Mouse (Mus musculus): ENCODE measurements around the gene Rexo2. TPM values are rescaled to one million over a fixed set of nuclear protein-coding genes. Genes with fewer than 3 reads are reported as not detected.
"Not testable (repeated sequence)": the region's sequence is repeated elsewhere in the genome, so short reads cannot be mapped to it uniquely, and the experiment has no call there.

Rexo2 gene
- 80.3 and 93.7 TPM in 2 replicates for polyA plus RNA-seq (2012; rRNA removed)

- peak; percentile 83 for TF ChIP-seq POLR2A (IDR thresholded peaks at IDR 0.05; ENCODE audit: borderline replicate concordance, extremely low read depth, insufficient read depth, insufficient read length, poor library complexity, severe bottlenecking)
- TF ChIP-seq CTCF (IDR thresholded peaks at IDR 0.05; ENCODE audit: borderline replicate concordance, extremely low read depth, insufficient read depth, insufficient read length): no peak
- peak; percentile 98 for DNase-seq (ENCODE audit: low read depth)
Observed at GRCm38 (mm10) chr9:48480411-48481213, at the start of gene Rexo2. Gene Rexo2 (minus strand): TSS chr9:48480623.

- TF ChIP-seq CTCF (IDR thresholded peaks at IDR 0.05; ENCODE audit: borderline replicate concordance, extremely low read depth, insufficient read depth, insufficient read length): no peak
- no peak for TF ChIP-seq POLR2A (IDR thresholded peaks at IDR 0.05; ENCODE audit: borderline replicate concordance, extremely low read depth, insufficient read depth, insufficient read length, poor library complexity, severe bottlenecking)
- no peak for DNase-seq (ENCODE audit: low read depth)
Observed at GRCm38 (mm10) chr9:48526520-48526919, 46.1 kb upstream of the Rexo2 start.

- TF ChIP-seq POLR2A (IDR thresholded peaks at IDR 0.05; ENCODE audit: borderline replicate concordance, extremely low read depth, insufficient read depth, insufficient read length, poor library complexity, severe bottlenecking): no peak
- TF ChIP-seq CTCF (IDR thresholded peaks at IDR 0.05; ENCODE audit: borderline replicate concordance, extremely low read depth, insufficient read depth, insufficient read length): no peak
- DNase-seq (ENCODE audit: low read depth): no peak
Observed at GRCm38 (mm10) chr9:48525566-48525965, 45.1 kb upstream of the Rexo2 start.

- not testable (repeated sequence) for DNase-seq (ENCODE audit: low read depth)
Observed at GRCm38 (mm10) chr9:48520405-48520804, 40.0 kb upstream of the Rexo2 start.

- TF ChIP-seq POLR2A (IDR thresholded peaks at IDR 0.05; ENCODE audit: borderline replicate concordance, extremely low read depth, insufficient read depth, insufficient read length, poor library complexity, severe bottlenecking) (0 out of 2 replicates have a peak, but pooled peaks have one; percentile 11), CTCF (IDR thresholded peaks at IDR 0.05; ENCODE audit: borderline replicate concordance, extremely low read depth, insufficient read depth, insufficient read length) (no peak)
- DNase-seq (ENCODE audit: low read depth): peak; percentile 91
Observed at GRCm38 (mm10) chr9:48517372-48518130, 37.1 kb upstream of the Rexo2 start.

- TF ChIP-seq CTCF (IDR thresholded peaks at IDR 0.05; ENCODE audit: borderline replicate concordance, extremely low read depth, insufficient read depth, insufficient read length): no peak
- peak; percentile 96 for DNase-seq (ENCODE audit: low read depth)
Observed at GRCm38 (mm10) chr9:48516615-48517371, 36.4 kb upstream of the Rexo2 start.

GRCm38 (mm10) chr9:48515332-48515731 is 34.9 kb upstream of the Rexo2 start:
- DNase-seq (ENCODE audit: low read depth): peak; percentile 28
- TF ChIP-seq POLR2A (IDR thresholded peaks at IDR 0.05; ENCODE audit: borderline replicate concordance, extremely low read depth, insufficient read depth, insufficient read length, poor library complexity, severe bottlenecking) (no peak), CTCF (IDR thresholded peaks at IDR 0.05; ENCODE audit: borderline replicate concordance, extremely low read depth, insufficient read depth, insufficient read length) (no peak)

GRCm38 (mm10) chr9:48510134-48510533 is 29.7 kb upstream of the Rexo2 start:
- no peak for DNase-seq (ENCODE audit: low read depth)
- TF ChIP-seq POLR2A (IDR thresholded peaks at IDR 0.05; ENCODE audit: borderline replicate concordance, extremely low read depth, insufficient read depth, insufficient read length, poor library complexity, severe bottlenecking) (no peak), CTCF (IDR thresholded peaks at IDR 0.05; ENCODE audit: borderline replicate concordance, extremely low read depth, insufficient read depth, insufficient read length) (no peak)

- DNase-seq (ENCODE audit: low read depth): peak; percentile 53
- TF ChIP-seq CTCF (IDR thresholded peaks at IDR 0.05; ENCODE audit: borderline replicate concordance, extremely low read depth, insufficient read depth, insufficient read length) (no peak), POLR2A (IDR thresholded peaks at IDR 0.05; ENCODE audit: borderline replicate concordance, extremely low read depth, insufficient read depth, insufficient read length, poor library complexity, severe bottlenecking) (no peak)
Observed at GRCm38 (mm10) chr9:48504741-48505365, 24.4 kb upstream of the Rexo2 start.

- no peak for TF ChIP-seq POLR2A (IDR thresholded peaks at IDR 0.05; ENCODE audit: borderline replicate concordance, extremely low read depth, insufficient read depth, insufficient read length, poor library complexity, severe bottlenecking)
- no peak for DNase-seq (ENCODE audit: low read depth)
Observed at GRCm38 (mm10) chr9:48503001-48503400, 22.6 kb upstream of the Rexo2 start.

- no peak for DNase-seq (ENCODE audit: low read depth)
- TF ChIP-seq POLR2A (IDR thresholded peaks at IDR 0.05; ENCODE audit: borderline replicate concordance, extremely low read depth, insufficient read depth, insufficient read length, poor library complexity, severe bottlenecking) (no peak), CTCF (IDR thresholded peaks at IDR 0.05; ENCODE audit: borderline replicate concordance, extremely low read depth, insufficient read depth, insufficient read length) (no peak)
Observed at GRCm38 (mm10) chr9:48501192-48501591, 20.8 kb upstream of the Rexo2 start.

Data from brain, embryonic 14.5 days (tissue).